Mouse (Mus musculus): ENCODE data around the gene Podxl.

DNA sequence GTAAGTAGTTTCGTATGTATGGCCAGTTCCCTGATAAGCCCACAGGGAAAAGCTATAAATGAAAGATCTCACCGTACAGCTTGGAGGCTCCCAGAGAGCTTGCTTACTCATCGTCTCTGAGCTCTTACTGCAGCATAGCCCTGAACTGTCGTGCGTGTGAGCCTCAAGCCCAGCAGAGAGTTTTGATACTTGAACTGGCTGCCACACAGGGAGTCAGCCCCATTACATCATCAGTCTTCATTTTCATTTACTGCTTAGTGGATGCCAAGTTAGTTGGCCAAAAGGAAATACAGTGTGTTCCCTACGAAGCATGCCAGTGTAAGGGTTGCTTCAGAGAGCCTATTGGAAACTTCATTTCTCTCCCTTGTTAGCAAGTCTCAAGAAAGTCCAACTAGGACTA is 50.1 kb downstream of the Podxl start:
- no peak for TF ChIP-seq POLR2A (IDR thresholded peaks at IDR 0.05; ENCODE audit: insufficient read depth, low read depth, low read length)
- TF ChIP-seq CTCF (IDR thresholded peaks at IDR 0.05), result no peak

Measured in heart, adult 2 months (tissue).